Mouse (Mus musculus) bone marrow macrophage, adult 2 months (primary cell): ENCODE results near the gene Ugt1a6b.

Experiments
- CTCF ChIP-seq: IDR thresholded peaks from 2 replicates; pipeline ENCODE4 v1.5.1; 2012; ENCODE audit warnings: low read depth, mild to moderate bottlenecking, low read length, moderate library complexity
- POLR2A ChIP-seq: IDR thresholded peaks from 2 replicates; pipeline ENCODE4 v1.6.1; 2012; ENCODE audit warnings: mild to moderate bottlenecking, low read depth, low read length, borderline replicate concordance

DNA sequence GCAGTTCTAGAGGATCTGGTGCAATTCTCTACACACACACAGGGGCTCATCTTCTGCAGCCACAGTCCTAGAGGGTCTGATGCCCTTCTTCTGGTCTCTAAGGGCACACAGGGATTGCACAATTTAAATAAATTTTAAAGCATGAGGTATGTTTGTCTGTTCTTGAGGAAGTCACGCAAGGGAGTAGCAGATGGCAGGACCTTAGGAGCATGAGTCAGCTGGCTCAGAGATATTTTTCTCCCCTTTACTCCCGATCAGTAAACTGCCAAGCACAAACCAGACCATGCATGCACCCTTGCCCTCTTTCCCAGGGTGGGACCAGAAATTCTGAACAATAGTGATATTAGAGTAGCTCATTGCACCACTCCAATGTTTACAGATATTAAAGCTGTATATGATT, 55.4 kb downstream of the Ugt1a6b start:
- TF ChIP-seq POLR2A (no peak), CTCF (no peak)
